Mouse (Mus musculus) adrenal gland, postnatal 4 days (tissue): Measurements from ENCODE around the gene Serinc4. TPM values are rescaled to one million over a fixed set of nuclear protein-coding genes. Genes with fewer than 3 reads are reported as not detected.

ENCODE experiments used
- DNase-seq, 2 experiments: peaks; one replicate each; pipeline ENCODE4 v3.0.0; 2021 to 2022; ENCODE audit warnings: low spot score in 2 of 2, mixed read lengths in 2 of 2
- total RNA-seq, 2 experiments: library from RNA; stranded (reverse); gene quantifications; 2 replicates each; pipeline ENCODE4 v1.2.3; 2021

The Serinc4 gene
- total RNA-seq, 2 experiments from 2014 or later = 0.54 to 1.0 TPM

- DNase-seq = peak; percentile 98 to 99
Observed at GRCm38 (mm10) chr2:121448739-121449535, 7.6 kb downstream of the Serinc4 start, which contains the start of gene Serf2. Gene Serf2, plus strand, starts transcription at chr2:121449195.

- no peak for DNase-seq
Observed at GRCm38 (mm10) chr2:121448136-121448535, 8.4 kb downstream of the Serinc4 start.

DNA sequence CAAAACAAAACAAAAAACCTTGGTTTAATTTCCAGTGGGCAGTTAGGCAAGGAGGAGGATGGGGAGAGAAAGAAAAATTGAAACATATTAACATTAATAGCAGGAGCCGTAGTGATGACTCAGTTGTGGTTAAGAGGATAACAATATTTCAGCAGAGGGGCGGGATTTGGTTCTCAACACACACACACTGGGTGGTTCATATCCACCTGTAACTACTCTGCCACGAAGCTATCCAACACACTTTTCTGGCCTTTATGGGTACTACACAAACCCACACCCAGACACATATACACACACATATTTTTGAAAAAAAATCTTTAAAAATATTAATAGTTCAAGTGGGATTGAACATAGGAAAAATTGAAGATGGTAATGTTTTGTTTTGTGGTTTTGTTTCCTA is 9.6 kb downstream of the Serinc4 start:
- no peak for DNase-seq

DNA sequence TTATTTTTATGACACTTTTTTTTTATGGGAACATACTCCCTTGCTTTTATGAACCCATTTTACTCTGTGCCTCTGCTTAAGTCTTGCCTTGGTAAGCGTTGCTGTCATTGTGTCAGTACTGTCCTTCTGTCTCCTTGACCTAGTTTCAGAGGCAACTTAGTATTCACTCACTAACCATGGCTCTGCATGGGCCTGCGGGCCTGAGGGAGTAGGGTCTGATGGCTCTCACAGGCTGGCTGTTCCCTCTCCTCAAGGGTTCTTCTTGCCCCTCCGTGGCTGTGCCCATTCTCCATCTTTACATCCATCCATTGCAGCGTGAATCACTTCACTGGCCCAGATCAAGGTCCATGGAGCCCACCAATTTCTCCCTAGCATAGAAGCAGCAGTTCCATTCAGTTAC is 10.1 kb downstream of the Serinc4 start:
- DNase-seq = no peak

DNA sequence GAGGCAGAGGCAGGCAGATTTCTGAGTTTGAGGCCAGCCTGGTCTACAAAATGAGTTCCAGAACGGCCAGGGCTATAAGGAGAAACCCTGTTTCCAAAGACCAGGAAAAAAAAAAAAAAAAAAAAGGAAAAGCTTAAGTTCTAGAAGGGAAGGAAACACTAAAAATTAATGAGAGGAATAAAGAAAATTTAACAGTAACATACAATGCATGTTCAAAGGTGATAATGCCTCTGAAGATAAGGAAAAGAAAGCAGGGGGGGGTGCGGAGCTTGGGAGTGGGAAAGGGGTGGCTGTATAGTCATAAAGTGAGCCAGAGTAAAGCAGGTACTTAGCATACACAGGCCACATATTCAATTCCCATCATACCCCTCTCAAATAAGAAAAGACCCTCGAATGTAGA is 11.5 kb downstream of the Serinc4 start:
- no peak for DNase-seq

- DNase-seq = no peak
Observed at GRCm38 (mm10) chr2:121444178-121444577, 12.4 kb downstream of the Serinc4 start, which contains the start of gene Ell3. Gene Ell3, minus strand, starts transcription at chr2:121444278.

DNA sequence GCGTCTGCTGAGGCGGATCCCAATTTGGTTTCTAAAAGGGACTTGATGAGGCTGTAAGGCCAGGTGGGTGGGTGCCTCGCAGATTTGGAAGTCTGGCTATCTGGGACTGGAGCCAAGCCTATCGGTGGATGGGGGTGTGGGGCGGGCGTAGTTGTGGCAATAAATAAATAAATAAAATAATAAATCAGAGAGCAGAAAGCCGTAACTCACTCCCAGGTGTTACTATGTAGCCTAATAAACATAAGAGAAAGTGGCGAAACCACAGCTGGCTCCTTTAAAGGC is 13.6 kb downstream of the Serinc4 start:
- DNase-seq = no peak

- DNase-seq = peak in 1 of 2 experiments; percentile 55
Observed at GRCm38 (mm10) chr2:121442259-121443067, 14.1 kb downstream of the Serinc4 start.

- no peak for DNase-seq
Observed at GRCm38 (mm10) chr2:121441800-121442199, 14.8 kb downstream of the Serinc4 start.

GRCm38 (mm10) chr2:121440834-121441605 is 15.6 kb downstream of the Serinc4 start:
- DNase-seq = no peak

DNA sequence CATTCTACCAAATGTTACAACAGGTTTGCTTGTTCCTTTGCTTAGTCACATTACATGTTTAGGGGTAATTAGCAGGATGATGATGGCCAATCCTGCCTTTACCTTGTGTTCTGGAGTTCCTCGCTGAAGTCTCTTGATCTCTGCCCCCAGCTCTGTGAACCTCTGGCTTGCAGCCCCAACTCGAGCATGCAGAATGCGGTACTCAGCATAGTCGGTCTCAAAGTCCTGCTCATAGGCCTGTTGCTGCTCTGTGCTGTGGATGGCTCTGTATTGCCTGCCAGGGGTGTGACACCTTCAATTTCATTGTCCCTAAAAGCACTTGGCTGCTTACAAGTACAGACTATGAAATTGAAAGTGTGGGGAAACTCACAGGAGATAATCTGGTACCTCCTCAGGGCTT is 16.8 kb downstream of the Serinc4 start:
- DNase-seq = no peak

- DNase-seq = no peak
Observed at GRCm38 (mm10) chr2:121434854-121435253, 21.7 kb downstream of the Serinc4 start.

DNA sequence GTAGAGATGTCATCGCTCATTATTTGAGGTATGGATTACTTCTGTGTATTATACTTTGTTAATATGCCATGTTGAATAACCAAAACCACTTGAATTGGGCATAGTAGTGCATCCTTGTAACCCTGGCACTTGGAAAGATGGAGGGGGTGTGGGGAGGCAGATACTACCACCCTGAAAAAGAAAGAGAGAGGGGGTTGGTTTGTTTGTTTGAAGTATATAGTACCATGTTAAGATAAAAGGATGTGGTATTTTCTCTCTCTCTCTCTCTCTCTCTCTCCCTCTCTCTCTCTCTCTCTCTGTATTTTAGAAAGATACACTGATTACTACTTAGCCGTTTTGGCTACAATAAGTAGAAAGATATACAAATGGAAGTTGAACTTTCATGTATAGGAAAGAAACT is 30.7 kb downstream of the Serinc4 start:
- DNase-seq = no peak

- DNase-seq = no peak
Observed at GRCm38 (mm10) chr2:121423166-121423565, 33.4 kb downstream of the Serinc4 start.

DNA sequence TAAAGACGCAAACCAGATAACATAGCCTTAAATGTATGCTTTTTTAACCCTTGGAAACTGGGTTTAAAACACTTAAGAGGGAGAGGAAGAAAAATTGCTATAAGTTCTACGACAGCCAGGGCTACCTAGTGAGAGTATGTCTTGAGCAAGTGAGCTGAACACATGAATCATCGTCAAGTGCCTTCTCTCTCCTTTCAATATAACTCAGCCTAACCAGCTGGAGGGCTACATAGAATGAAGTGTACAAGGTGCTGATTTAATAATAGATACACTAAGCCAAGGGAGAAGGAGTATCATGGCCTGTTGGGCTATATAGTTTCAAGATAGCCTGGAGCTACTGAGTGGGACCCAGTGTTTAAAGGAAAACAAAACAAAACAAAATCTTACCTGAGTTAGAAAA is 38.1 kb downstream of the Serinc4 start:
- DNase-seq = no peak

- DNase-seq = no peak
Observed at GRCm38 (mm10) chr2:121416356-121416755, 40.2 kb downstream of the Serinc4 start.

DNA sequence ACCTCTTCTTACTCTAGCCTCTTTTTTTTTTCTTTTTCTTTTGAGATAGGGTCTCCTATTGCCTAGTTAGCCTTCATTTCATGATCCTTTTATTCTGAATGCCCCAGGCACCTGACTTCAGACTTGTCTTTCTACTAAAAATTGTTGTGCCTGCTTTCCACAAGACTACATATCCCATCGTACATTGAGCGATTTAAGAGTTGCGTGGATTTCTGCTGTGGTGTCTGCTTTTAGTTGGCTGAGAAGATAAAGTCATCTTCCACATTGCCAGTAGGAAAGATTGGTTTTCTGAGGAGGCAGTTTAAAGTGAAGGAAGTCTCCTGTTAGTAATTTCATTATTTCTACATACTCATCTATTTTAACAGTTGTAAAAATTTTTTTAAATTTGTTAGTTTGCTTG is 41.0 kb downstream of the Serinc4 start:
- no peak for DNase-seq

- no peak for DNase-seq
Observed at GRCm38 (mm10) chr2:121415103-121415502, 41.5 kb downstream of the Serinc4 start.

DNA sequence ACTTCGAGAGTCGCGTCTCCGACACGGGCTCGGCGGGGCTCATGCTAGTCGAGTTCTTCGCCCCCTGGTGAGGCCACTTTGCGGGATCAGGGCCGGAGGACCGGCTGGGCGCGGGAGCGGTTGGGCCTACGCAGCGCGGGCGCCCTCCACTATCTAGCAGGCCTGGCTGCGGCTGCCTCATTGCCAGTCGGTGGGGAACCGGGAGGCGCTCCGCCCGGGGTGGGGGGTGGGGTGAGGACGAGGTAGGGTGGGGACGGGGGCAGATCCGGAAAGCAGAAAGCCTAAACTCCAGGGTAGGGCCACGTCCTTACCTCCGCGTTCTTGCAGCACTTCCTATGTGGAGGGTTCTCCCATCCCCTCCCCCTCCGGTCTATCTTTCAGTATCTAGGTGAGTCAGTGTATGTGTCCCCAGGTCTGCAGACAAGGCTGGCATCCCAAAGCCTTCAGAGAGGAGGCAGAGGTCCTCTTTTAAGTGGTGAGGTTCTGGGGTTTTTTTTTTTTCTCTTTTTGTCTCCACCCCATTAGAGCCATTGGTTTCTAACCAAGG is 42.4 kb downstream of the Serinc4 start:
- DNase-seq = no peak

DNA sequence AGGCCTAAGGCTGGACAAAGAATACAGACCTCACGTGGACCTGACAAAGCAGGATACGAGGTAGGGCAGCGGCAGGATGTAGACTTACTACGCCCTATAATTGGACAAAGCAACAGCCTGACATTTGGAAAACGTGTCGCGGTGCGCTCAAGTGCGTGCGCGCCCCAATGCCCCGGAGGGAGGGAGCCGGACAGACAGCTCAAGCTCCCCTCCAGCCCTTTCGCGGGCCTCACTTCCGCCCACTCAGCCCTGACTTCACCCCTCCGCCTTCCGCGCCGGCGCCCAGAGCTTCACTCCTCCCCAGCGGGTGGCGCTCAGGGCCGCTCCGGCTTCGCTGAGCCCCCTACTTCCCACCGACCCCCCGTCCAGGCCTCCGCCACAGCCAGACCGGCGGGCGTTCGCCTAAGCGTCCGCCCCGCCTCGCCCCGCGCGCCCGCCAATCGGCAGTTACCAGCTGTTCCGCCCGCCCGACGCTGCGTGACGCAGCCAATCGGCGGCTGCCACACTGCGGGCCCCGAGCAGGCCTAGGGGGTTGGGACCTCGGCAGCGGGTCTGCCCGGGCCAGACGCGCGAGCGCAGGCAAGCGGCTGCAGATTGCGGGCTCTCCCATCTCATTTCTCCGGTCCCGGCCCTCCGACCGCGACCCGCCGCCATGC is 43.1 kb downstream of the Serinc4 start, which contains the start of the genes Pdia3 and Catsper2:
Gene Pdia3 (plus strand): TSS at position 389 of the 656 bp plus-strand sequence.
Gene Catsper2 (minus strand): TSS at position 406 of the 656 bp plus-strand sequence.
- DNase-seq = peak; percentile 93
